Comparison of ENCODE assay signal across 8 mouse cellular contexts in the genomic region with DNA sequence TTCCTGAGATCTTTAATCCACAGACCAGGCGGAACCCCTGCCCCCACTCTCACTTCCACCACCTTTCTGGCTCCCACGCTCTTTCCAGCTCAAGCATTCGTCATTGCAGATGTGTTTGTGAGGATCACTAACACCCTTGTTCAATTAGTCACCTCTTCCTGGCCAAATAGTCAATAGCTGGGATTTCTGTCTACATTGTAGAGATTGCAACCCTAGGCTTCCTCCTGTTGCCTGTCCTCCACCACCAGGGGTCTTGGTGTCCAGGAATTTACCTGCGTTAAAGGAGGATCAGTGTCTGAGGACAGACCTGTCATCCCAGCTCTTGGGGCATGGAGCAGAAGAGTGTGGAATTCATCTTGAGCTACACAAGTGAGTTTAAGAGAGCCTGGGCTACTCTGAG. TPM values are rescaled to one million over a fixed set of nuclear protein-coding genes. Genes with fewer than 3 reads are reported as not detected.
A peak's percentile ranks its signal among the peaks of the same experiment; 100 is the strongest.
DNase-seq lines count a peak whose midpoint lies in the region; ATAC-seq and TF ChIP-seq lines count a peak whose summit lies in the region.

No protein-coding gene starts in this region.

- H3K4me1 ChIP-seq in lung, postnatal 0 days (ENCODE audit: insufficient read depth, low read depth, low read length): peaks cover 25% of the 10 kb centered on the region
- H3K4me1 ChIP-seq in embryonic facial prominence, embryonic 14.5 days (ENCODE audit: control insufficient read depth, insufficient read depth, low read length): peaks cover 50% of the 10 kb centered on the region
- H3K4me1 ChIP-seq in intestine, embryonic 16.5 days (ENCODE audit: control insufficient read depth, insufficient read depth, low read length): peaks cover 44% of the 10 kb centered on the region
- peaks cover 31% of the 10 kb centered on the region for H3K4me1 ChIP-seq in neural tube, embryonic 15.5 days

- peak; percentile 6 for DNase-seq in lung, postnatal 0 days (ENCODE audit: low spot score)
- no peak for DNase-seq in lung, postnatal 25 days (ENCODE audit: low spot score)
- DNase-seq in embryonic facial prominence, embryonic 14.5 days (ENCODE audit: low spot score): no peak
- DNase-seq in adrenal gland, postnatal 14 days: no peak
- no peak for DNase-seq in adrenal gland, adult (ENCODE audit: inconsistent age in 2 of 2, low spot score in 1 of 2)
- DNase-seq in T-cell, adult 2 months (ENCODE audit: low spot score): no peak

- ATAC-seq in lung, postnatal 0 days: no peak
- ATAC-seq in embryonic facial prominence, embryonic 14.5 days (ENCODE audit: low read depth): no peak
- ATAC-seq in intestine, embryonic 16.5 days: no peak
- ATAC-seq in neural tube, embryonic 15.5 days (ENCODE audit: low FRiP score): no peak

- TF ChIP-seq EP300 in lung, postnatal 0 days (IDR thresholded peaks at IDR 0.05): no peak; the same call in 1 of the 2 replicates

- TF ChIP-seq CTCF in lung, postnatal 0 days (IDR thresholded peaks at IDR 0.05): peak; percentile 43

- peak overlapping the region; percentile 89 for H3K27ac ChIP-seq in lung, postnatal 0 days (ENCODE audit: low read length)
- peak overlapping the region; percentile 91 for H3K27ac ChIP-seq in embryonic facial prominence, embryonic 14.5 days (replicated peaks; ENCODE audit: low read depth, low read length)
- peak overlapping the region; percentile 87 for H3K27ac ChIP-seq in intestine, embryonic 16.5 days (ENCODE audit: low read length)
- no peak overlapping the region for H3K27ac ChIP-seq in neural tube, embryonic 15.5 days (replicated peaks)

- H3K27me3 ChIP-seq in lung, postnatal 0 days (replicated peaks; ENCODE audit: insufficient read depth, low read length): no peaks in the 10 kb centered on the region
- H3K27me3 ChIP-seq in embryonic facial prominence, embryonic 14.5 days (replicated peaks; ENCODE audit: control insufficient read depth, insufficient read depth, low read length): no peaks in the 10 kb centered on the region
- H3K27me3 ChIP-seq in intestine, embryonic 16.5 days (replicated peaks; ENCODE audit: control insufficient read depth, insufficient read depth, low read length): no peaks in the 10 kb centered on the region
- H3K27me3 ChIP-seq in neural tube, embryonic 15.5 days (replicated peaks): peaks cover 3% of the 10 kb centered on the region; the same call in 1 of the 2 replicates

- peak overlapping the region; percentile 72 for H3K4me2 ChIP-seq in lung, postnatal 0 days (replicated peaks; ENCODE audit: low read depth, low read length)
- H3K4me2 ChIP-seq in embryonic facial prominence, embryonic 14.5 days (ENCODE audit: low read depth, low read length): peak overlapping the region; percentile 77
- H3K4me2 ChIP-seq in intestine, embryonic 16.5 days (ENCODE audit: low read depth, low read length): peak overlapping the region; percentile 87
- H3K4me2 ChIP-seq in neural tube, embryonic 15.5 days: peak overlapping the region; percentile 95

- no peaks in the 10 kb centered on the region for H3K36me3 ChIP-seq in lung, postnatal 0 days (ENCODE audit: insufficient read depth, low read length)
- peaks cover 13% of the 10 kb centered on the region; the same call in 1 of the 2 replicates for H3K36me3 ChIP-seq in embryonic facial prominence, embryonic 14.5 days (ENCODE audit: control insufficient read depth, insufficient read depth, low read length)
- H3K36me3 ChIP-seq in intestine, embryonic 16.5 days (ENCODE audit: control insufficient read depth, insufficient read depth, low read length): peaks cover 3% of the 10 kb centered on the region; the same call in 1 of the 2 replicates
- no peaks in the 10 kb centered on the region; the same call in 1 of the 2 replicates for H3K36me3 ChIP-seq in neural tube, embryonic 15.5 days

- 0 out of 2 replicates have a peak overlapping the region, but pooled peaks have one; percentile 42 for H3K9ac ChIP-seq in lung, postnatal 0 days (replicated peaks; ENCODE audit: low read depth)
- peak overlapping the region; percentile 63 for H3K9ac ChIP-seq in embryonic facial prominence, embryonic 14.5 days (ENCODE audit: low read depth, low read length)
- H3K9ac ChIP-seq in intestine, embryonic 16.5 days (ENCODE audit: low read depth, low read length): peak overlapping the region; percentile 75
- peak overlapping the region; percentile 48; the same call in 1 of the 2 replicates for H3K9ac ChIP-seq in neural tube, embryonic 15.5 days (replicated peaks)

- H3K9me3 ChIP-seq in lung, postnatal 0 days (ENCODE audit: low read length): no peaks in the 10 kb centered on the region
- H3K9me3 ChIP-seq in embryonic facial prominence, embryonic 14.5 days (ENCODE audit: control insufficient read depth, low read length): no peaks in the 10 kb centered on the region
- no peaks in the 10 kb centered on the region for H3K9me3 ChIP-seq in intestine, embryonic 16.5 days (ENCODE audit: control insufficient read depth, low read length)
- no peaks in the 10 kb centered on the region for H3K9me3 ChIP-seq in neural tube, embryonic 15.5 days (replicated peaks)

- H3K4me3 ChIP-seq in lung, postnatal 0 days (ENCODE audit: low read depth, low read length): peak overlapping the region; percentile 45
- peak overlapping the region; percentile 51 for H3K4me3 ChIP-seq in embryonic facial prominence, embryonic 14.5 days (ENCODE audit: low read depth, low read length)
- peak overlapping the region; percentile 61 for H3K4me3 ChIP-seq in intestine, embryonic 16.5 days (ENCODE audit: low read length)
- 0 out of 2 replicates have a peak overlapping the region, but pooled peaks have one; percentile 52 for H3K4me3 ChIP-seq in neural tube, embryonic 15.5 days (replicated peaks)

- 30% methylated on average over 4 of the region's 4 CpGs for WGBS in lung, postnatal 0 days
- 32% methylated on average over 4 of the region's 4 CpGs for WGBS in embryonic facial prominence, embryonic 14.5 days
- 39% methylated on average over 4 of the region's 4 CpGs for WGBS in intestine, embryonic 16.5 days
- 61% methylated on average over 4 of the region's 4 CpGs for WGBS in neural tube, embryonic 15.5 days

RNA-seq across cellular contexts. Expression of a gene that starts 0.4 kb away (rescaled TPM):
- 125 and 137 TPM in 2 replicates for polyA plus RNA-seq in lung, postnatal 0 days (2015; fragmentation: Nextera tagmentation; extraction: Ambion mirVana)
- polyA plus RNA-seq in embryonic facial prominence, embryonic 14.5 days (2014; fragmentation: Nextera tagmentation; extraction: Ambion mirVana): 35.7 and 52.1 TPM in 2 replicates
- 22.4 and 24.5 TPM in 2 replicates for polyA plus RNA-seq in intestine, embryonic 16.5 days (2015; fragmentation: Nextera tagmentation; extraction: Ambion mirVana)
- polyA plus RNA-seq in neural tube, embryonic 15.5 days (2015; fragmentation: Nextera tagmentation; extraction: Ambion mirVana): 21.6 and 23.3 TPM in 2 replicates
- 121 and 189 TPM in 2 replicates for total RNA-seq in adrenal gland, postnatal 14 days (2021)

RNA-seq across cellular contexts. Expression of a gene that starts 21.7 kb away (rescaled TPM):
- polyA plus RNA-seq in lung, postnatal 0 days (2015; fragmentation: Nextera tagmentation; extraction: Ambion mirVana): 258 and 279 TPM in 2 replicates
- 156 and 181 TPM in 2 replicates for polyA plus RNA-seq in embryonic facial prominence, embryonic 14.5 days (2014; fragmentation: Nextera tagmentation; extraction: Ambion mirVana)
- 193 and 220 TPM in 2 replicates for polyA plus RNA-seq in intestine, embryonic 16.5 days (2015; fragmentation: Nextera tagmentation; extraction: Ambion mirVana)
- polyA plus RNA-seq in neural tube, embryonic 15.5 days (2015; fragmentation: Nextera tagmentation; extraction: Ambion mirVana): 519 and 596 TPM in 2 replicates
- 217 and 242 TPM in 2 replicates for total RNA-seq in adrenal gland, postnatal 14 days (2021)

RNA-seq across cellular contexts. Expression of a gene that starts 28.3 kb away (rescaled TPM):
- 186 and 211 TPM in 2 replicates for polyA plus RNA-seq in lung, postnatal 0 days (2015; fragmentation: Nextera tagmentation; extraction: Ambion mirVana)
- polyA plus RNA-seq in embryonic facial prominence, embryonic 14.5 days (2014; fragmentation: Nextera tagmentation; extraction: Ambion mirVana): 38.7 and 39.4 TPM in 2 replicates
- polyA plus RNA-seq in intestine, embryonic 16.5 days (2015; fragmentation: Nextera tagmentation; extraction: Ambion mirVana): 22.7 and 23.5 TPM in 2 replicates
- 46.7 and 48.5 TPM in 2 replicates for polyA plus RNA-seq in neural tube, embryonic 15.5 days (2015; fragmentation: Nextera tagmentation; extraction: Ambion mirVana)
- 92.4 and 108 TPM in 2 replicates for total RNA-seq in adrenal gland, postnatal 14 days (2021)

RNA-seq across cellular contexts. Expression of a gene that starts 42.3 kb away (rescaled TPM):
- polyA plus RNA-seq in lung, postnatal 0 days (2015; fragmentation: Nextera tagmentation; extraction: Ambion mirVana): 906 and 1,023 TPM in 2 replicates
- polyA plus RNA-seq in embryonic facial prominence, embryonic 14.5 days (2014; fragmentation: Nextera tagmentation; extraction: Ambion mirVana): 1,198 and 1,307 TPM in 2 replicates
- 838 and 894 TPM in 2 replicates for polyA plus RNA-seq in intestine, embryonic 16.5 days (2015; fragmentation: Nextera tagmentation; extraction: Ambion mirVana)
- 534 and 619 TPM in 2 replicates for polyA plus RNA-seq in neural tube, embryonic 15.5 days (2015; fragmentation: Nextera tagmentation; extraction: Ambion mirVana)
- total RNA-seq in adrenal gland, postnatal 14 days (2021): 1,257 and 1,514 TPM in 2 replicates

RNA-seq across cellular contexts. Expression of a gene that starts 42.3 kb away (rescaled TPM):
- polyA plus RNA-seq in lung, postnatal 0 days (2015; fragmentation: Nextera tagmentation; extraction: Ambion mirVana): 455 and 501 TPM in 2 replicates
- 479 and 488 TPM in 2 replicates for polyA plus RNA-seq in embryonic facial prominence, embryonic 14.5 days (2014; fragmentation: Nextera tagmentation; extraction: Ambion mirVana)
- 533 and 550 TPM in 2 replicates for polyA plus RNA-seq in intestine, embryonic 16.5 days (2015; fragmentation: Nextera tagmentation; extraction: Ambion mirVana)
- 515 and 564 TPM in 2 replicates for polyA plus RNA-seq in neural tube, embryonic 15.5 days (2015; fragmentation: Nextera tagmentation; extraction: Ambion mirVana)
- total RNA-seq in adrenal gland, postnatal 14 days (2021): 505 and 552 TPM in 2 replicates
